Mouse (Mus musculus): Measurements from ENCODE around the gene Tmem229b.

DNA sequence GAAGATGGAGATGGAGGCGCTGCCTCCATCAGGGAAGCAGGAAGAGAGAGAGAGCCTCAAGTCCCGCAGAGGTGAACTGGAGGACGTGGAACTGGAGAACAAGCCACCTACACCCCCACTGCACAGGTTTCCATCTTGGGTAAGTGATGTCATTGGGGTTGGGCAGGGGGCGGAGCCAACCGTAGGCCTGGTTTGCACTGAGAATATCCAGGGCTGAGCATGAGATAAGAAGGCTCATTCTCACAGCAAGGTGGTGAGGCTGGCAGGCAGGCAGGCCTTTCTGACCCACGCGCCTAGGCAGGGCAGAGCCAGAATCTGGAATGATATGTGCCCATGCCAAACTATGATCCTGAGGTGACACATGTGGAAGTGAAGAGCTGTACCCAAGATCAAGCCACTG, 47.8 kb upstream of the Tmem229b start:
- TF ChIP-seq CTCF (IDR thresholded peaks at IDR 0.05; ENCODE audit: control insufficient read depth, insufficient read depth, insufficient replicate concordance, low read depth, low read length) (no peak), POLR2A (IDR thresholded peaks at IDR 0.05; ENCODE audit: control insufficient read depth, low read depth, low read length) (no peak)

Data from testis, adult 2 months (tissue).